19 mouse cellular contexts compared by ENCODE assay signal in genomic region chr19:37029771-37030170, GRCm38 (mm10).
"Had no signal": no experiment of that assay in that cellular context is flagged by ENCODE, and none has a peak within 500 bp of the region (broad histone marks: within the 10 kb centered on the region; RNA-seq: fewer than 3 reads in every experiment).

No protein-coding gene starts in this region.

- H3K27me3 ChIP-seq: kidney, embryonic 15.5 days; liver, embryonic 12.5 days; liver, embryonic 15.5 days; lung, embryonic 15.5 days; midbrain, embryonic 12.5 days; midbrain, embryonic 15.5 days; neural tube, embryonic 13.5 days; stomach, embryonic 15.5 days had no signal

- ATAC-seq: liver, embryonic 12.5 days; midbrain, embryonic 15.5 days had no signal

- H3K36me3 ChIP-seq: kidney, embryonic 15.5 days; liver, embryonic 12.5 days; liver, embryonic 15.5 days; lung, embryonic 15.5 days; midbrain, embryonic 12.5 days; midbrain, embryonic 15.5 days; stomach, embryonic 15.5 days had no signal

- H3K4me1 ChIP-seq: liver, embryonic 12.5 days; liver, embryonic 15.5 days; lung, embryonic 15.5 days; midbrain, embryonic 12.5 days; midbrain, embryonic 15.5 days; neural tube, embryonic 13.5 days; stomach, embryonic 15.5 days had no signal

- H3K4me3 ChIP-seq: kidney, embryonic 15.5 days; liver, embryonic 12.5 days; liver, embryonic 15.5 days; lung, embryonic 15.5 days; midbrain, embryonic 12.5 days; midbrain, embryonic 15.5 days; myocyte; neural tube, embryonic 13.5 days; stomach, embryonic 15.5 days had no signal

- H3K4me2 ChIP-seq: kidney, embryonic 15.5 days; liver, embryonic 12.5 days; liver, embryonic 15.5 days; lung, embryonic 15.5 days; midbrain, embryonic 12.5 days; midbrain, embryonic 15.5 days; neural tube, embryonic 13.5 days; stomach, embryonic 15.5 days had no signal

- H3K9me3 ChIP-seq: kidney, embryonic 15.5 days; liver, embryonic 12.5 days; liver, embryonic 15.5 days; lung, embryonic 15.5 days; midbrain, embryonic 12.5 days; midbrain, embryonic 15.5 days; neural tube, embryonic 13.5 days; stomach, embryonic 15.5 days had no signal

- H3K9ac ChIP-seq: kidney, embryonic 15.5 days; liver, embryonic 12.5 days; liver, embryonic 15.5 days; lung, embryonic 15.5 days; midbrain, embryonic 12.5 days; midbrain, embryonic 15.5 days; neural tube, embryonic 13.5 days; stomach, embryonic 15.5 days had no signal

- DNase-seq: kidney, adult 11 months; kidney, adult 8-10 months; kidney, postnatal 10 days; kidney, postnatal 4 days; lung, adult 18-20 months; lung, postnatal 10 days; lung, postnatal 4 days; right cerebral cortex, postnatal 25 days; spleen, adult 18-20 months; thymus, postnatal 25 days had no signal

- H3K27ac ChIP-seq: kidney, embryonic 15.5 days; liver, embryonic 12.5 days; liver, embryonic 15.5 days; lung, embryonic 15.5 days; midbrain, embryonic 12.5 days; midbrain, embryonic 15.5 days; neural tube, embryonic 13.5 days; stomach, embryonic 15.5 days had no signal
